Mouse (Mus musculus) hindbrain, embryonic 11.5 days (tissue): ENCODE results near the gene Lbhd2. TPM values are rescaled to one million over a fixed set of nuclear protein-coding genes. Genes with fewer than 3 reads are reported as not detected.

ENCODE experiments used
- ATAC-seq: fragments of 200-750 bp; cut with Nextera tagmentation; 2 replicates; pipeline ENCODE4 v1.8.0; 2017; ENCODE audit warnings: mild to moderate bottlenecking, moderate TSS enrichment, moderate library complexity; ENCODE audit not compliant: low FRiP score
- DNase-seq: peaks from one replicate; pipeline ENCODE4 v3.0.0-alpha.2; 2015; ENCODE audit warnings: low spot score
- H3K27ac ChIP-seq: fragments of 300-500 bp; sonication (generic); 2 replicates; pipeline ENCODE4 v1.5.1; 2014; ENCODE audit warnings: mild to moderate bottlenecking, low read depth, low read length
- H3K27me3 ChIP-seq: fragments of 300-500 bp; sonication (generic); 2 replicates; pipeline ENCODE4 v1.6.1; 2014; ENCODE audit warnings: mild to moderate bottlenecking, low read length, moderate library complexity, mixed read lengths; ENCODE audit not compliant: control insufficient read depth, insufficient read depth
- H3K36me3 ChIP-seq: fragments of 300-500 bp; sonication (generic); 2 replicates; pipeline ENCODE4 v1.6.1; 2014; ENCODE audit warnings: mild to moderate bottlenecking, low read length, moderate library complexity, mixed read lengths; ENCODE audit not compliant: control insufficient read depth, insufficient read depth
- H3K4me1 ChIP-seq: fragments of 300-500 bp; sonication (generic); replicated peaks from 2 replicates; pipeline ENCODE4 v1.6.1; 2014; ENCODE audit warnings: low read length, mixed read lengths; ENCODE audit not compliant: control insufficient read depth, insufficient read depth
- H3K4me2 ChIP-seq: fragments of 300-500 bp; sonication (generic); replicated peaks from 2 replicates; pipeline ENCODE4 v1.6.1; 2014; ENCODE audit warnings: mild to moderate bottlenecking, low read depth, low read length
- H3K4me3 ChIP-seq: fragments of 300-500 bp; sonication (generic); 2 replicates; pipeline ENCODE4 v1.5.1; 2014; ENCODE audit warnings: low read depth, low read length
- H3K9ac ChIP-seq: fragments of 300-500 bp; sonication (generic); 2 replicates; pipeline ENCODE4 v1.6.1; 2014; ENCODE audit warnings: low read depth, low read length
- H3K9me3 ChIP-seq: fragments of 300-500 bp; sonication (generic); 2 replicates; pipeline ENCODE4 v1.6.1; 2016; ENCODE audit warnings: low read length; ENCODE audit not compliant: control insufficient read depth
- WGBS: fragments of 180-500 bp; shearing (Covaris S2); extraction: QIAGEN DNeasy Blood & Tissue Kit; methylation state at CpG from one replicate; pipeline ENCODE4 v1.1.7; 2014; 5-methylcytosine and 5-hydroxymethylcytosine counted together
- polyA plus RNA-seq: library from polyadenylated mRNA; unstranded; fragments of >200 nt; fragmentation: Nextera tagmentation; extraction: Ambion mirVana; gene quantifications from 2 replicates; pipeline ENCODE4 v1.2.1, GENCODE M21; 2014

The Lbhd2 gene
- polyA plus RNA-seq, 1 experiment from 2014 or later: not detected

DNA sequence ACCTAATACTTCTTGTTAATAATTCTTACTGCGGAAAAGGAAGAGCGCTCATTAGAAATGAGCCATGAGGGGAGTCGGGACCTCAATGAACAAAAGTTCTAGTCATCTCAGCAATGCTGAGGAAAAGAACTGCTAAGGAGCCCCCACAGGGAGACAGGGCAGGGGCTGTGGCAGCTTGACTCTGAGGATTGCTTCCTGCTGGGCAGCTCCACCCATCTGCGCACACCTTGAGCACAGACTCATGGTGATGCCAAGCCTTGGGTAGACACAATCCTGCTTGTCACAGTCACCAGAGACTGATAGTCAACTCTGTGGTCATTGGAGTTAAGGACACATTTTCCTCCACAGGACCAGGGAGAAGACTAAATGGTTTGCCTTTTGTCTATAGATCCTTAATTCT lies 19.5 kb upstream of the Lbhd2 start:
- H3K27ac ChIP-seq: no peak overlapping the region
- no peaks in the 10 kb centered on the region for H3K27me3 ChIP-seq
- no peaks in the 10 kb centered on the region for H3K4me1 ChIP-seq
- DNase-seq (no peak), ATAC-seq (no peak)
- 92% methylated on average over 4 of the region's 4 CpGs for WGBS
- H3K4me3 ChIP-seq: no peak overlapping the region
- no peaks in the 10 kb centered on the region for H3K36me3 ChIP-seq
- H3K9ac ChIP-seq: no peak overlapping the region
- no peaks in the 10 kb centered on the region for H3K9me3 ChIP-seq
- H3K4me2 ChIP-seq: no peak overlapping the region

DNA sequence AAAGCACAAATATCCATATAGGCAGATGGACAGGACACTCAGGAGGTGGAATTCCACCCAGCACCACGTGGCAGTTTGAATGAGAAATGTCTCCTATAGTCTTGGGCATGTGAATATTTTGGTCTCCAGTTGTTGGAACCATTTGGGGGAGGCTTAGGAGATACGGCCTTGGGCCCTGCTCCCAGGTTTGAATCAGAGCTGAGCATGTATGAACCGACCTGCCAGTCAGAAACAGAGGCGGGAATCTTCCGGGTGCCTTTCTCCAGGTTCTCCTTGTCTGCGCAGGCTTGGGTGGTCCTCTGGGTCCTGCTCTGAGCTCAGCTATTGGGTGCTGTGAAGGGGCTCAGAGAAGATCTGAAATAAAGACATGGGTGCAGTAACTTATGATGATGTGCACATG lies 12.6 kb upstream of the Lbhd2 start:
- H3K36me3 ChIP-seq: no peaks in the 10 kb centered on the region
- no peak overlapping the region for H3K9ac ChIP-seq
- H3K27ac ChIP-seq: no peak overlapping the region
- no peak overlapping the region for H3K4me2 ChIP-seq
- 82% methylated on average over 6 of the region's 6 CpGs for WGBS
- no peaks in the 10 kb centered on the region for H3K4me1 ChIP-seq
- no peaks in the 10 kb centered on the region for H3K27me3 ChIP-seq
- DNase-seq (no peak), ATAC-seq (no peak)
- H3K4me3 ChIP-seq: no peak overlapping the region
- no peaks in the 10 kb centered on the region for H3K9me3 ChIP-seq

- Histone ChIP-seq H3K4me2 (no peak overlapping the region), H3K27me3 (peaks cover 3% of the 10 kb centered on the region; the same call in 1 of the 2 replicates), H3K9ac (no peak overlapping the region), H3K36me3 (no peaks in the 10 kb centered on the region), H3K27ac (no peak overlapping the region), H3K9me3 (no peaks in the 10 kb centered on the region), H3K4me3 (no peak overlapping the region), H3K4me1 (no peaks in the 10 kb centered on the region; the same call in 1 of the 2 replicates)
- WGBS: 74% methylated on average over 5 of the region's 5 CpGs
- DNase-seq (no peak), ATAC-seq (no peak)
Measured at GRCm38 (mm10) chr12:111396997-111397396, 9.6 kb upstream of the Lbhd2 start.

GRCm38 (mm10) chr12:111401454-111402184 lies 5.0 kb upstream of the Lbhd2 start:
- Histone ChIP-seq H3K27ac (no peak overlapping the region), H3K27me3 (peaks cover 9% of the 10 kb centered on the region), H3K9ac (no peak overlapping the region), H3K4me3 (no peak overlapping the region), H3K36me3 (no peaks in the 10 kb centered on the region), H3K4me2 (no peak overlapping the region), H3K9me3 (no peaks in the 10 kb centered on the region), H3K4me1 (no peaks in the 10 kb centered on the region; the same call in 1 of the 2 replicates)
- ATAC-seq: peak; percentile 33; the same call in 1 of the 2 replicates
- peak; percentile 89 for DNase-seq
- 19% methylated on average over 15 of the region's 15 CpGs for WGBS

- ATAC-seq (no peak), DNase-seq (no peak)
- Histone ChIP-seq H3K9me3 (no peaks in the 10 kb centered on the region), H3K36me3 (no peaks in the 10 kb centered on the region), H3K4me2 (no peak overlapping the region), H3K27me3 (peaks cover 23% of the 10 kb centered on the region), H3K4me3 (no peak overlapping the region), H3K27ac (no peak overlapping the region), H3K9ac (no peak overlapping the region), H3K4me1 (peaks cover 2% of the 10 kb centered on the region; the same call in 1 of the 2 replicates)
- 53% methylated on average over 10 of the region's 10 CpGs for WGBS
Measured at GRCm38 (mm10) chr12:111404880-111405279, 1.7 kb upstream of the Lbhd2 start.

DNA sequence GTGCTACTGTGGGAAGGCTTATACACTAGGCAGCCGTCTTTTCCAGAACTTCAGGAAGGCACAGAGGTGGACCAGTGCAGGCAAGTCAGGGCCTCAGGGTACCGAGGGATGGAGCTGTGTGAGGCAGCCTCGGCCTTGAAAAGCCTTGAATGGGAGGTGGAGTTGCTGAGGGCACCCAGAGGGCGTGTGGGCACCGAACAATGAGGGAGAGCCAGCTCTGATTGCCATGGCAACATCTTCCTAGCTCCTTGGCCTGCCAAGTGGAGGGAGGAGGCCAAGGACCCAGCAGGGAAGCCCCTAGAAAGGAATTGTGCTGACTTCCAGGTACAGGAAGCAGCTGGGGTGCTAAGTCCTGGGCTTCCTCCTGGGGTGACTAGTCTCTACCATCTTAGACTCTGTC lies 3.0 kb downstream of the Lbhd2 start:
- Histone ChIP-seq H3K4me1 (peaks cover 2% of the 10 kb centered on the region; the same call in 1 of the 2 replicates), H3K9ac (no peak overlapping the region), H3K4me3 (no peak overlapping the region), H3K27ac (no peak overlapping the region), H3K4me2 (no peak overlapping the region), H3K36me3 (no peaks in the 10 kb centered on the region), H3K9me3 (no peaks in the 10 kb centered on the region), H3K27me3 (peaks cover 21% of the 10 kb centered on the region)
- WGBS: 20% methylated on average over 5 of the region's 5 CpGs
- ATAC-seq (no peak), DNase-seq (no peak)

GRCm38 (mm10) chr12:111411631-111412355 lies 5.2 kb downstream of the Lbhd2 start:
- no peak for DNase-seq
- Histone ChIP-seq H3K4me2 (no peak overlapping the region), H3K36me3 (no peaks in the 10 kb centered on the region), H3K9me3 (no peaks in the 10 kb centered on the region), H3K9ac (no peak overlapping the region), H3K27me3 (peaks cover 14% of the 10 kb centered on the region), H3K27ac (no peak overlapping the region), H3K4me1 (peaks cover 2% of the 10 kb centered on the region; the same call in 1 of the 2 replicates), H3K4me3 (no peak overlapping the region)
- no peak for ATAC-seq
- WGBS: 81% methylated on average over 8 of the region's 8 CpGs

DNA sequence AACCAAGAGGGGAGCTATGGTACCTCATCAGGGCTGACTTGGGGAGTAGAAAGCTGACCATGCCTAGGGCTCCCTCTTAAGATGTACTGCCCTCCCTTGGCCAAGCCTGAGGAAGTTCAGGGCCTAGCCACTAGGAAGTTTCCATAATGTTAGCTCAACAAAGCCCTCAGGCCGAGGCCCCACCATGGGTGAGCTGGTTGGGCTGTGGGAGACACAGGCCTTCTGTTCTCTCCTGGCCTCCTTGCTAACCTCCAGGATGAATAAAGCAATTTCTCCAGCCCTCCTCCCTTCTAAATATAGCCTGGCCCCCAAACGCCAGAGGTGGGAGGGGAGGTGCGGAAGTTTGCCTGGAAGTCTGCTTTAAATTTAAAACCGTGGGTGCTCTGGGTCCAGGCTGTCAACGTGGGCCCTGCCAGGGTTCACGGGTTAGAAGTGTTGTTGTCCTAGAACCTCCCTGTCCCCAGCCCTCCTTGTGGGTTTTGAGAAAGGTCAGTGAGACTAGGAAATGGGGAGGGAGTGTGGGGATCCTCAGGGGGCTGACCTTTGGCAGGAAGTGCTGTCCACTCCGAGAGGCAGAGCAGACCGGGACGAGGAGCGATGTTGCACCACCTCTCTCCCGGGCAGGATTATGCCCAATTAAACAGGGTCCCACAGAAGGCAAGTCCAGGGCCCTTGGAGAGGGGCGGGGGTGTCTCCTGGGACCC lies 6.1 kb downstream of the Lbhd2 start:
- WGBS: 16% methylated on average over 12 of the region's 12 CpGs
- Histone ChIP-seq H3K4me2 (peak overlapping the region; percentile 38), H3K27ac (no peak overlapping the region), H3K9me3 (no peaks in the 10 kb centered on the region), H3K27me3 (peaks cover 6% of the 10 kb centered on the region), H3K9ac (peak overlapping the region; percentile 38; the same call in 1 of the 2 replicates), H3K4me3 (peak overlapping the region; percentile 10; the same call in 1 of the 2 replicates), H3K36me3 (no peaks in the 10 kb centered on the region), H3K4me1 (peaks cover 2% of the 10 kb centered on the region)
- DNase-seq (no peak), ATAC-seq (0 out of 2 replicates have a peak, but pooled peaks have one; percentile 6)
